Mouse (Mus musculus) brain, adult 2 months (tissue): ENCODE measurements around the gene Qars.

Experiments used
- DNase-seq: peaks from one replicate; pipeline ENCODE4 v3.0.0; 2011; ENCODE audit warnings: low read depth, low spot score

Gene Qars

DNA sequence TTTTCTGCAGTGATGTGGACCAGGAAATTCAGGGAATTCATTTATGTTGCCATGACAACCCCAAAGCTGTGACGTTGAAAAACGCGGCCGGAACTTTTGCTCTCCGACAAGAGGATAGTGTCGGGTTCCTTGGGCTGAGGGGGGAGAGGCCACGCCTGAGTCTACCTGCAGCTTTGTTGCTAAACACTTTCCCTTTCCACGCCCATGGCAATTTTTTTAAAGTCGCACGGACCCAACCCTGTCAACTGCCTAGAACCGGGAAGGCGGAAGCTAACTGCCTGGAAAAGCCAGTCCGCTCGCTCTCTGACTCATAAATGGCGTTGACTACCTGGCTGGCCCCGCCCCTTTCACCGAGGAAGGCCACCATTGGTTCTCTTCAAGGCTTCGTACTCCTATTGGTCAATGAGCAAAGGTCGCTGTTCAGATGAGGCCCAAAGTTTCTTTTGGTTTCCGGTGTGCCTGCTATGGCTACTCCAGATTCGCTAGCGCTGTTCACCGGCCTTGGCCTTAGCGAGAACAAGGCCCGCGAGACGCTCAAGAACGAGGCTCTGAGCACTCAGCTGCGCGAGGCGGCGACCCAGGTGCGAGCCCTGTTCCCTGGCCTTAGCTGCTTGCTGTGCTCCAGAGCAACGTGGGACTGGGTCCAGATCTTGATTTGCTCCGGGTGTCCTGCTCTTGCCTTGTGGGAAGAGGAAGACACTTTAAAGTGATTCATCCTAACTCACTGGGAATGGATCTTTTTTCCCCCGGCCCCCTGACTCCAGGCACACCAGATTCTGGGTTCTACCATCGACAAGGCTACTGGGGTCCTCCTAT is at the start of gene Qars:
Gene Qars (plus strand): TSS at position 88 of the 816 bp plus-strand sequence.
- DNase-seq: peak; percentile 98

GRCm38 (mm10) chr9:108459939-108460318 is 47.6 kb upstream of the Qars start:
- no peak for DNase-seq

DNA sequence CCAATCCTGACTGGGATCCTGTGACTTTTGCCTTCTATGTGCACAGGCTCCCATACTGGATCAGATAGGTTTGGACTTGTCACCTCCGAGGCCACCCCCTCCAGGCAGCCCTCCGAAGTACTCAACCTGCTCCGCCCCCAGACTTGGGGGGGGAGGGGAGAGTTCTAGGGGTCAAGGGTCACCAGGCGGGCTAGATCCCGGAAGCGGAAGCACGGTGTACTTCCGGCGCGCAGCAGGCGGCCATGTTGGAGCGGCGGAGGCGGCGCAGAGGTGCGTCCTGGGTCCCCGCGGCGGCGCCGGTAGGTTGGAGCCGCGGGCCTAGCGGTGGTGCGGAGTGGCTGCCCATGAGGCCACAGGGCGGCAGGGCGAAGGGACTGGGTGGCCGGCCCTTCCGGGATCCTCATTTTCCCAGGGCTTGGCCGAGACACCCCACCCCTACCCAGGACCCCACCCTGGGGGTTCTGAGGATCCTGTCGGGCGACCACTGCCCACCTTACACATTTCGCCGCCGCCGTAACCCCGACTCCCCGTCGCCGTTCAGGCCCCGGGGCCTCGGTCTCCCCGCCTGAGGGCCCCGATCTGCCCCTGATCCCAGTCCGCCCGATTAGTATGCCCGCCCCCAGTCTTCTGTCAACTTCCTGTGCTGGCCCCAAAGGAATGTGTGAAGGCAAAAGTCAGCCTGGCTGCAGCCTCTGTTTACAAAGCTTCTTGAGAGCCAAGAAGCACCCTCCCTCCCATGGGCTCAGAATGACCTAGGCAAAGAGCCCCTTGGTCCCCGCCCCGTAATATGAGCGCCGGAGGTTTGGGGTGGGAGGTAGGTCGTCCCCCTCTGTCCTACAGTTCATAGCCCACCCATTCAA is 47.0 kb upstream of the Qars start, which contains the start of gene Ccdc71:
Gene Ccdc71 (plus strand): TSS at position 209 of the 860 bp plus-strand sequence.
- peak; percentile 93 for DNase-seq

DNA sequence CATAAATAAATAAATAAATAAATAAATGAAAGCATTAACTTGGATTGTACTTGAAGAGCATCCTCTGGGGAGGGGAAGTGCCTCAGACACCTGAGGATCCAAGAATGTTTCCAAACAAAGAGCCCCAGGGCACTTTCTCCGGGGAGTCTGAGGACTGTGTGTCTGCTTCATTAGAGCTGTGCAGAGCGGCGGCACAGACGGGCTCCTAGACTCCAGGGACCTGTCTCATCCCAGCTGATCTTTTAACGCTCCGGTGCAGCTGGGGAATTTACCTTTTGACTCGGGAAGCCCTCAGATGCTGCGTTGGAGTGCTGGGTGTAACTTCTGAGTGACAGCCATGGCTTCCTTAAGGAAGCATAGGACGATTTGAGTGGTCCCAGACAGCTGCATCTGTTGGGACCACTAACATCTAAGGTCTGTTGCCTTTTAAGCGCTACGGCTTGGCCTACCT is 46.3 kb upstream of the Qars start, which contains the start of gene Klhdc8b:
Gene Klhdc8b (minus strand): TSS at position 401 of the 451 bp plus-strand sequence.
- no peak for DNase-seq

DNA sequence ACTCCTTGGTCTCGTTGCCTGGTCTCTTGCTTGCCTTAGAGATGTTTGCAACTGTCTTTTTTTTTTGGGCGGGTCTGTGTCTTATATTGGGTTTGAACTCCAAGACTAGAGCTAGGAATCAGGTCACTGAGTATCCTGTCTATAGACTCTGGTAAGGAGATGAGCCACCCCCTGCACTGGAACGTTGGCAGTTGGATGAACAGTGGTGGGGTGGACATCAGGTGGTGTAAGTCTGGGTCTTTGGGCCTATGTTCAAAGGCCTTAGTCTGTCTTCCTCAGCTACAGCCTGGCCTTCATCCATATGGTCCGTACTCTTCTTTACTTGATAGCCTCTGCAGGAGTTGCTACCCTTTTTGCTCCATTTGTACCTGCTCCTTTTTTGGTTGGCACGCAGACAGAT is 45.8 kb upstream of the Qars start:
- DNase-seq: no peak

- no peak for DNase-seq
Observed at GRCm38 (mm10) chr9:108462192-108462591, 45.3 kb upstream of the Qars start.

DNA sequence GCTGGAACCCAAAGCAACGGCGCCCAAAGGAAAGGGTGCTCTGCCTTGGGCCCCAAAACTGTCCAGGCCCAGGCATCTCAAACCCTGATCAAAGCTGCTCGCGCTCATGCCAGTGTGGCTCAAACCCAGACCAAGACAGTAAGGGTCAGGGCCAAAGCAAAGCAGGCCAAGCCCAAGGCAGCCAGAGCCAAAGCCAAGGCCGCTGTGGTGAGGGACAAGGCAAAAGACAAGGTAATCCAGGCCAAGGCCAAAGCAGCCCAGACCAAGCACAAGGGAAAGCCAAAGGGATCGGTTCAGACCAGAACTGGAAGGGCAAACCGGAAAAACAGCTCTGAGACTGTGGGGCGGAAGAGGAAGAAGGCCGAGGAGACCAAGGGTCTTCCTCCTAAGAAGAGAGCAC is 43.8 kb upstream of the Qars start:
- no peak for DNase-seq

GRCm38 (mm10) chr9:108466219-108466618 is 41.3 kb upstream of the Qars start:
- no peak for DNase-seq

DNA sequence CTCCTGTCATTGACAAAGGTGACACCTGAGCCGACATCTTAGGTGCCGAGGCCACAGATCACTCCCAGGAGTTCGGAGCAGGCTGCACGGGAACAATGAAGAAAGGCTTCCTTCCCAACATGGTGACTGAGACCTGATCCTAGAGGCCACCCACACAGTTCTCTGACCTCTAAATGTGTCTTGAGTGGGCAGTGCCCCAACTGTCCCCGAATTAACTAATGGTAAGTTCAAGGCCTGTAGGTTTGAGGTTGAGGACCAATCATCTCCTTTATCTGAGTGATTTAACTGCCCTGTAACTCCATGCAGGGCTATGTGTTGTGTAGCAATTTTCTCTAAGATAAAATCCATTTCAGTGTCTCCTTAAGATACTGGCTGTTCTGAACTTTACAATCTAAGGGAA is 38.1 kb upstream of the Qars start:
- DNase-seq: no peak

GRCm38 (mm10) chr9:108469845-108470244 is 37.7 kb upstream of the Qars start:
- no peak for DNase-seq

DNA sequence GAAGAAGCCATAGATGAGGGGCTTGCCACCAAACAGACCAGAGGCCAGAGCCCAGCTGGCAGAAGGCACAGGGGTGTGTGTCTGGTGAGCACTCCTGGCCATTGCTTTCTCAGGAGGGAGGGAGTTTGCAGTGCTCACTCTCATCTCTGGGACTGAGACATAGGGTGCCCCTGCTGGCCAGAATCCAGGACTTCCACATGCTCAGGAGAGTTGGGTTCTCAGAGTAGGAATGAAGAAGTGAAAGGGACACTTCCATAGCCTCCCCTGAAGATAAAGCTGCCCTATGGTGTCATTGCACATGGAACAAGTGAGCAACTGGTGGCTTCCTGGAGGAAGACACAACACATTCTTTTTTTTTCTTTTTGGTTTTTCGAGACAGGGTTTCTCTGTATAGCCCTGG is 33.0 kb upstream of the Qars start:
- DNase-seq: no peak

DNA sequence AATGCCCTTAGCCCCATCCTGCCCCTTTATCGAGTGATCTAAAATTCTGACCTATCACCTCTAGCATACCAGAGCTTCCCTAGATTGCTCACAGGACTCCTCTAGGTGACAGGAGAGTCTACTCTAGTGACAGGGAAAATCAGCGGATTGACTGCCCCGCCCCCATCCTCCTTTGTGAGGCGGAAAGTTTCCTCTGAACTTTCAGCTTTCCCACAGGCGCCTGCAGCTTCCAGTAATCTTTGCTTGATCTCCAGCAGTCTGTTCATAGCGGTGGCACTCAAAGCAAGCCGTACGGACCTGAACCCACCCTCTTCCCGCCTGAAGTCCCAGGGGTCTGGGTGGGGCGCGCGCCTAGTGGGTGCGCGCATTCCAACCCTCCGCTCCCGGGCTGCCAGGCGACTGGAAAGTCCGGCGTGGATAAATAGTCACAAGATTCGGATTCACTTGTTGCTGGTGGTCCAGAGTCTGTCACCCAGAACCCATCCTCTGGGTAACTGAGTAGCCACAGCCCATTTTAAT is 28.8 kb upstream of the Qars start:
- DNase-seq: no peak

GRCm38 (mm10) chr9:108479241-108479640 is 28.3 kb upstream of the Qars start:
- no peak for DNase-seq

GRCm38 (mm10) chr9:108479721-108480351 is 27.7 kb upstream of the Qars start, which contains the start of gene Lamb2:
Gene Lamb2 (plus strand): TSS chr9:108479736.
- DNase-seq: peak; percentile 30

DNA sequence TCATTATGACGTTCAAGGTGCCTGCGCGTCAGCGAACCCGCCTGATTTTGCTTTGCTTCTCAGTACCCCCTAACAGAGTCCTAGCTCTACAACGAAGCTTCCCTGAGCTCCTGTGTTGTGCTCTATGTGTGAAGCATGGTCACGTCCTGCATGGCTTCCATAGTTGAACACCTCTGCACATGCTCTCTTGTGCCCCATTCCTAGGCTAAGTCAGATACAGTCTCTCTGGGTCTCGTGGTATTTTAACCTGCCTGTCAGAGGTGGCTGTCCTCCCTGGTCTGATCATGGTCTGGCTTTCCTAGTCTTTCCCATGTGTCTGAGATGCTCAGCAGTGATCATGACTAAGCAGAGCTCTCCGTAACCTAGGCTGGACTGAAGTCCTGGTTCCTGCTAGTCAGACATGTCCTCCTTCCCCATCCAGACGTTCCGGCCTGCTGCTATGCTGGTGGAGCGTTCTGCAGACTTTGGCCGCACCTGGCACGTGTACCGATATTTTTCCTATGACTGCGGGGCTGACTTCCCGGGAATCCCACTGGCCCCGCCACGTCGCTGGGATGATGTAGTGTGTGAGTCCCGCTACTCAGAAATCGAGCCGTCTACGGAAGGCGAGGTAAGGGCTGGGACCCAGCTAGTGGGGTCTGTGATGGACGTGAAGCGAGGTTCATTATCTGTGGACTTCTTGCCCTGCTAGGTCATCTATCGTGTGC is 26.5 kb upstream of the Qars start:
- no peak for DNase-seq

GRCm38 (mm10) chr9:108481520-108482210 is 25.8 kb upstream of the Qars start:
- DNase-seq: no peak

DNA sequence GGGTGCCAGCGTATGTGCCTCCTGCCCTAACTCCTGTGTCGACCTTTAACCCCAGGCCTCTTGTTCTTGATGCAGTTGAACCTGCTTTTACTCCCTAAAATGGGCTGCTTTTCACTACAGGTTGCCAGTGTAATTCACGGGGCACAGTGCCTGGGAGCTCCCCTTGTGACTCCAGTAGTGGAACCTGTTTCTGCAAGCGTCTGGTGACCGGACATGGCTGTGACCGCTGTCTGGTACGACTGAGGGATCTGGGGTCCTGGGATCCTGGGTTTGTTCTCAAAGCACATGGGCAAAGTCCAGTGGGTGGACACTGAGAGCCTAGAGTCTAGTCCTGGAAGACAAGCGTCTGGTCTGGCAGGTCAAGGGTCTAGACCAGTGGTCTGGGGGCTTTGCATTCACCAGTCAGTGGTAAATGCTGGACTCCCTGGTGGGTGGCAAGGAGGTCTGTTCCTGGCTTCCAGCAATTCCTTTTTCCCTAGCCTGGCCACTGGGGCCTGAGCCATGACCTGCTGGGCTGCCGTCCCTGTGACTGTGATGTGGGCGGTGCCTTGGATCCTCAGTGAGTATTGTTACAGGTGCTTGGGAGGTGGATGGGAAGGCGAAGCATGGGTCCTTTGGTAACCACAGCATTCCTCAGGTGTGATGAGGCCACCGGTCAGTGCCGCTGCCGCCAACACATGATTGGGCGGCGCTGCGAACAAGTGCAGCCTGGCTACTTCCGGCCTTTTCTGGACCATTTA is 24.3 kb upstream of the Qars start:
- DNase-seq: no peak

- no peak for DNase-seq
Observed at GRCm38 (mm10) chr9:108484021-108484420, 23.5 kb upstream of the Qars start.

DNA sequence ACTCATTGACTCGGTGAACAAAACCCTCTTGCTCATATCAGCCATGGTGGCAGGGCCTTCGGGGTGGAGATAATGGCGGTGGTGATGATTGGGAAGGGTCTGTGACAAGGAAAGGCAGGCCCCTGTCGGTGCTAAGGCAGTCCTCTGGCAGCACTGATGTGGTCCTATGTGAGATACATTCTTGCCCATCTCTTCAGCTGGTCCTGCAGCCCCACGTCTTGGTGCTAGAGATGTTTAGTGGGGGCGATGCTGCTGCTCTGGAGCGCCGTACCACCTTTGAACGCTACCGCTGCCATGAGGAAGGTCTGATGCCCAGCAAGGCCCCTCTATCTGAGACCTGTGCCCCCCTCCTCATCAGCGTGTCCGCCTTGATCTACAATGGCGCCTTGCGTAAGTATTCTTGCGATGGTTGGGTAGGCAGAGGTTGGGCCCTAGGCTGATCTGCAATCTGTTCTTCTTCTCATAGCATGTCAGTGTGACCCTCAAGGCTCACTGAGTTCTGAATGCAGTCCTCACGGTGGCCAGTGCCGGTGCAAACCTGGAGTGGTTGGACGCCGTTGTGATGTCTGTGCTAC is 22.1 kb upstream of the Qars start:
- no peak for DNase-seq
